Mouse (Mus musculus) lung, postnatal 0 days (tissue): ENCODE results near the gene G3bp2.

Experiments
- CTCF ChIP-seq: IDR thresholded peaks from 2 replicates; pipeline ENCODE4 v1.5.1; 2016; ENCODE audit warnings: antibody characterized with exemption, mild to moderate bottlenecking
- EP300 ChIP-seq: IDR thresholded peaks from 2 replicates; pipeline ENCODE4 v1.6.1; 2016; ENCODE audit warnings: antibody characterized with exemption, mild to moderate bottlenecking, control low read depth

GRCm38 (mm10) chr5:92110818-92111355, 27.4 kb upstream of the G3bp2 start:
- TF ChIP-seq CTCF (no peak), EP300 (no peak)
